Mouse (Mus musculus) ES-E14 (cell line): ENCODE data around the gene Aoc1. TPM values are rescaled to one million over a fixed set of nuclear protein-coding genes. Genes with fewer than 3 reads are reported as not detected.

Source experiments
- DNase-seq: peaks from one replicate; pipeline ENCODE4 v3.0.0-alpha.2; 2013; ENCODE audit warnings: low read depth, low spot score
- H3K27ac ChIP-seq: 2 replicates; pipeline ENCODE4 v1.5.1; 2012; ENCODE audit warnings: low read depth, mild to moderate bottlenecking, low read length, moderate library complexity, mixed read lengths; ENCODE audit not compliant: poor library complexity, insufficient read depth, severe bottlenecking
- H3K36me3 ChIP-seq: 2 replicates; pipeline ENCODE4 v1.6.1; 2012; ENCODE audit warnings: mild to moderate bottlenecking, low read length, moderate library complexity, mixed read lengths; ENCODE audit not compliant: control insufficient read depth, poor library complexity, insufficient read depth, severe bottlenecking
- H3K4me1 ChIP-seq, 2 experiments: fragments of 150-350 bp in 1 of 2; sonication (generic) in 1 of 2; 2 replicates each; pipeline ENCODE4 v1.6.1; 2012; ENCODE audit warnings: low read length in 2 of 2, mild to moderate bottlenecking in 1 of 2, mixed read lengths in 1 of 2; ENCODE audit not compliant: control insufficient read depth in 2 of 2, insufficient read depth in 2 of 2, poor library complexity in 1 of 2
- H3K4me3 ChIP-seq, 2 experiments: fragments of 150-350 bp in 1 of 2; sonication (generic) in 1 of 2; 2 replicates each; pipeline ENCODE4 v1.5.1; 2012; ENCODE audit warnings: low read length in 2 of 2, low read depth in 1 of 2, mild to moderate bottlenecking in 1 of 2, mixed read lengths in 1 of 2; ENCODE audit not compliant: insufficient read depth in 1 of 2, poor library complexity in 1 of 2, severe bottlenecking in 1 of 2
- H3K9ac ChIP-seq: 2 replicates; pipeline ENCODE4 v1.6.1; 2012; ENCODE audit warnings: low read depth, mild to moderate bottlenecking, low read length, mixed read lengths; ENCODE audit not compliant: poor library complexity, insufficient read depth, severe bottlenecking
- H3K9me3 ChIP-seq: fragments of 150-350 bp; sonication (generic); 2 replicates; pipeline ENCODE4 v1.6.1; 2012; ENCODE audit warnings: low read depth, mild to moderate bottlenecking, low read length; ENCODE audit not compliant: control insufficient read depth, insufficient read depth
- CHD2 ChIP-seq: IDR thresholded peaks from 2 replicates; pipeline ENCODE4 v1.6.1; 2014; ENCODE audit warnings: mild to moderate bottlenecking, low read depth, low read length, inconsistent platforms
- HCFC1 ChIP-seq: IDR thresholded peaks from 2 replicates; pipeline ENCODE4 v1.6.1; 2012; ENCODE audit warnings: low read length, inconsistent platforms, borderline replicate concordance; ENCODE audit not compliant: insufficient read depth
- MAFK ChIP-seq: IDR thresholded peaks from 2 replicates; pipeline ENCODE4 v1.6.1; 2014; ENCODE audit warnings: mild to moderate bottlenecking, low read depth, low read length, inconsistent platforms; ENCODE audit not compliant: insufficient read depth
- ZC3H11A ChIP-seq: IDR thresholded peaks from 2 replicates; pipeline ENCODE4 v1.6.1; 2012; ENCODE audit warnings: low read depth, mild to moderate bottlenecking, inconsistent platforms, low read length, borderline replicate concordance
- ZNF384 ChIP-seq: IDR thresholded peaks from 2 replicates; pipeline ENCODE4 v1.6.1; 2012; ENCODE audit warnings: low read depth, low read length, inconsistent platforms
- in situ Hi-C, 2 experiments: fragments of 600-800 bp; cut with MboI; formaldehyde crosslinking; loops; one replicate each; pipeline ENCODE4 v1.15.1; 2025; ENCODE audit warnings: low sequenced_read_pairs in 2 of 2, inconsistent platforms in 1 of 2; ENCODE audit not compliant: unreplicated experiment in 2 of 2
- total RNA-seq: library from RNA; depleted of rRNA; stranded (reverse); fragments of 300-350 nt; gene quantifications from 2 replicates; pipeline ENCODE4 v1.2.3, GENCODE M21; 2012; rRNA removed

The Aoc1 gene
- total RNA-seq, 1 experiment: 0.31 TPM

DNA sequence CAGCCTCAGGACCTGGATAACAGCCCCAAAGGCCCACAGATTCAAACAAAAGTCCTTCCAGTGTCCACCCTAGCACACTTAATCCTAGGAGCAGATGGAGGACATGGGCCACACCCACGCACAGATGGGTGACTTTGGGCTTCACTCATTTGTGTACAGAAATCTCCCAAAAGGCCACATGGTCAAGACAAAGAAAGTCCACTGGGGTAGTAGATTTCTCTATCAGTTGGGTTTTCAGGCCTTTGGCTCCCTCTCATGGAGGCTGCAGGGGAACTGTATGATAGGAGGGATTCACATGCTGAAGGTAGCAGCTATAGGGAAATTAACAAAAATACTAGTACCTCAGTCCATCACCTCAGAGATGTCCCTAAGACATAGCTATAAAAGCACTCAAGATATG lies 85.4 kb downstream of the Aoc1 start:
- Histone ChIP-seq H3K27ac (no peak overlapping the region), H3K9me3 (no peaks in the 10 kb centered on the region), H3K9ac (no peak overlapping the region), H3K36me3 (no peaks in the 10 kb centered on the region), H3K4me1 (no peaks in the 10 kb centered on the region), H3K4me3 (no peak overlapping the region)
- DNase-seq: no peak
- in situ Hi-C loops: no loop called here
- no peak for TF ChIP-seq ZNF384
- TF ChIP-seq HCFC1: no peak
- no peak for TF ChIP-seq ZC3H11A
- TF ChIP-seq CHD2: no peak
- no peak for TF ChIP-seq MAFK

Other genes with a start within 250 kb of the Aoc1 start
- gene AI854703, start 246.1 kb upstream of the Aoc1 start, total RNA-seq: 0.67 and 0.90 TPM in 2 replicates
- 0.11 and 0.22 TPM in 2 replicates for gene Gimap8, start 225.7 kb upstream of the Aoc1 start, total RNA-seq
- 2.9 and 3.4 TPM in 2 replicates for gene Gimap9, start 196.8 kb upstream of the Aoc1 start, total RNA-seq
- 0.26 and 0.67 TPM in 2 replicates for gene Gimap4, start 188.3 kb upstream of the Aoc1 start, total RNA-seq
- gene Gimap6, start 164.7 kb upstream of the Aoc1 start, total RNA-seq: 0.36 TPM in 1 of 2 replicates, not detected in the other
- gene Gm28053, start 154.3 kb upstream of the Aoc1 start, total RNA-seq: not detected in 2 replicates
- gene Gimap7, start 154.3 kb upstream of the Aoc1 start, total RNA-seq: not detected in 2 replicates
- 0.58 TPM in 1 of 2 replicates, not detected in the other for gene Gimap1, start 133.8 kb upstream of the Aoc1 start, total RNA-seq
- 0.31 TPM in 1 of 2 replicates, not detected in the other for gene Gimap5, start 126.7 kb upstream of the Aoc1 start, total RNA-seq
- gene Gimap3, start 102.0 kb upstream of the Aoc1 start, total RNA-seq: 0.09 TPM in 1 of 2 replicates, not detected in the other
- 0.90 and 7.8 TPM in 2 replicates for gene Tmem176a, start 32.0 kb upstream of the Aoc1 start, total RNA-seq
- 0.74 and 4.7 TPM in 2 replicates for gene Tmem176b, start 31.4 kb upstream of the Aoc1 start, total RNA-seq
- not detected in 2 replicates for gene 1600015I10Rik, start 57.0 kb downstream of the Aoc1 start, total RNA-seq
- gene Doxl2, start 102.1 kb downstream of the Aoc1 start, total RNA-seq: 0.13 TPM in 1 of 2 replicates, not detected in the other
- not detected in 2 replicates for gene Svs1, start 114.0 kb downstream of the Aoc1 start, total RNA-seq
- 0.63 and 0.89 TPM in 2 replicates for gene Gpnmb, start 163.7 kb downstream of the Aoc1 start, total RNA-seq
- gene Malsu1, start 200.9 kb downstream of the Aoc1 start, total RNA-seq: 27.3 and 28.8 TPM in 2 replicates